Mouse (Mus musculus): ENCODE measurements around the gene Pcp4l1. TPM values are rescaled to one million over a fixed set of nuclear protein-coding genes. Genes with fewer than 3 reads are reported as not detected.
A peak's percentile ranks its signal among the peaks of the same experiment; 100 is the strongest.

Pcp4l1 gene
- polyA plus RNA-seq, 1 experiment from 2014 or later = 9.2 TPM

GRCm38 (mm10) chr1:171232348-171232747 is 36.3 kb upstream of the Pcp4l1 start:
- H3K27ac ChIP-seq = no peak overlapping the region
- H3K27me3 ChIP-seq = no peaks in the 10 kb centered on the region
- no peaks in the 10 kb centered on the region for H3K9me3 ChIP-seq
- H3K9ac ChIP-seq = no peak overlapping the region
- no peak for ATAC-seq (ENCODE audit: insufficient number of reproducible peaks, insufficient read depth, low FRiP score, low TSS enrichment)
- 84% methylated on average over 5 of the region's 5 CpGs for WGBS
- H3K36me3 ChIP-seq = peaks cover 40% of the 10 kb centered on the region
- H3K4me3 ChIP-seq = no peak overlapping the region
- peaks cover 9% of the 10 kb centered on the region for H3K4me1 ChIP-seq
- H3K4me2 ChIP-seq (replicated peaks) = no peak overlapping the region

- Histone ChIP-seq H3K9ac (no peak overlapping the region), H3K4me1 (peaks cover 9% of the 10 kb centered on the region), H3K27ac (no peak overlapping the region), H3K4me2 (replicated peaks) (no peak overlapping the region), H3K9me3 (no peaks in the 10 kb centered on the region), H3K36me3 (peaks cover 35% of the 10 kb centered on the region), H3K27me3 (no peaks in the 10 kb centered on the region), H3K4me3 (no peak overlapping the region)
- ATAC-seq (ENCODE audit: insufficient number of reproducible peaks, insufficient read depth, low FRiP score, low TSS enrichment) = no peak
- 54% methylated on average over 4 of the region's 4 CpGs for WGBS
Observed at GRCm38 (mm10) chr1:171231844-171232243, 35.8 kb upstream of the Pcp4l1 start.

GRCm38 (mm10) chr1:171230215-171230614 is 34.1 kb upstream of the Pcp4l1 start:
- Histone ChIP-seq H3K27ac (0 out of 2 replicates have a peak overlapping the region, but pooled peaks have one; percentile 17), H3K4me3 (no peak overlapping the region), H3K9me3 (no peaks in the 10 kb centered on the region), H3K4me1 (peaks cover 9% of the 10 kb centered on the region), H3K27me3 (no peaks in the 10 kb centered on the region), H3K9ac (no peak overlapping the region), H3K36me3 (peaks cover 19% of the 10 kb centered on the region), H3K4me2 (replicated peaks) (no peak overlapping the region)
- no peak for ATAC-seq (ENCODE audit: insufficient number of reproducible peaks, insufficient read depth, low FRiP score, low TSS enrichment)
- 18% methylated on average over 3 of the region's 3 CpGs for WGBS

- 36% methylated on average over 6 of the region's 6 CpGs for WGBS
- Histone ChIP-seq H3K4me1 (peaks cover 9% of the 10 kb centered on the region), H3K4me3 (no peak overlapping the region), H3K9me3 (no peaks in the 10 kb centered on the region), H3K4me2 (replicated peaks) (no peak overlapping the region), H3K9ac (no peak overlapping the region), H3K27me3 (no peaks in the 10 kb centered on the region), H3K36me3 (peaks cover 14% of the 10 kb centered on the region), H3K27ac (no peak overlapping the region)
- no peak for ATAC-seq (ENCODE audit: insufficient number of reproducible peaks, insufficient read depth, low FRiP score, low TSS enrichment)
Observed at GRCm38 (mm10) chr1:171229750-171230149, 33.7 kb upstream of the Pcp4l1 start.

GRCm38 (mm10) chr1:171227879-171228278 is 31.8 kb upstream of the Pcp4l1 start:
- H3K9ac ChIP-seq = no peak overlapping the region
- H3K4me3 ChIP-seq = no peak overlapping the region
- ATAC-seq (ENCODE audit: insufficient number of reproducible peaks, insufficient read depth, low FRiP score, low TSS enrichment) = no peak
- no peaks in the 10 kb centered on the region for H3K27me3 ChIP-seq
- H3K9me3 ChIP-seq = no peaks in the 10 kb centered on the region
- 83% methylated on average over 1 of the region's 1 CpGs for WGBS
- no peaks in the 10 kb centered on the region for H3K36me3 ChIP-seq
- no peak overlapping the region for H3K27ac ChIP-seq
- H3K4me2 ChIP-seq (replicated peaks) = no peak overlapping the region
- H3K4me1 ChIP-seq = peaks cover 9% of the 10 kb centered on the region

GRCm38 (mm10) chr1:171226780-171227179 is 30.7 kb upstream of the Pcp4l1 start:
- no peak overlapping the region for H3K27ac ChIP-seq
- H3K4me3 ChIP-seq = no peak overlapping the region
- H3K9ac ChIP-seq = no peak overlapping the region
- H3K4me2 ChIP-seq (replicated peaks) = no peak overlapping the region
- peaks cover 9% of the 10 kb centered on the region for H3K4me1 ChIP-seq
- no peak for ATAC-seq (ENCODE audit: insufficient number of reproducible peaks, insufficient read depth, low FRiP score, low TSS enrichment)
- WGBS = 42% methylated on average over 4 of the region's 4 CpGs
- no peaks in the 10 kb centered on the region for H3K9me3 ChIP-seq
- no peaks in the 10 kb centered on the region for H3K27me3 ChIP-seq
- no peaks in the 10 kb centered on the region for H3K36me3 ChIP-seq

GRCm38 (mm10) chr1:171224857-171225256 is 28.8 kb upstream of the Pcp4l1 start, which contains the start of gene Apoa2:
Gene Apoa2 (plus strand): TSS chr1:171225054.
- Histone ChIP-seq H3K9ac (no peak within 1 kb of the TSS), H3K4me1 (peaks cover 9% of the 10 kb centered on the region), H3K27ac (no peak within 1 kb of the TSS), H3K9me3 (no peaks in the 10 kb centered on the region), H3K4me3 (no peak within 1 kb of the TSS), H3K36me3 (no peaks in the 10 kb centered on the region), H3K27me3 (no peaks in the 10 kb centered on the region), H3K4me2 (replicated peaks) (no peak within 1 kb of the TSS)
- no peak for ATAC-seq (ENCODE audit: insufficient number of reproducible peaks, insufficient read depth, low FRiP score, low TSS enrichment)
- whole genome bisulfite sequencing = 79% methylated on average over 5 of the region's 5 CpGs

- H3K4me3 ChIP-seq = no peak overlapping the region
- no peak for ATAC-seq (ENCODE audit: insufficient number of reproducible peaks, insufficient read depth, low FRiP score, low TSS enrichment)
- H3K9ac ChIP-seq = no peak overlapping the region
- H3K4me1 ChIP-seq = peaks cover 9% of the 10 kb centered on the region
- no peaks in the 10 kb centered on the region for H3K27me3 ChIP-seq
- H3K9me3 ChIP-seq = no peaks in the 10 kb centered on the region
- H3K4me2 ChIP-seq (replicated peaks) = no peak overlapping the region
- no peaks in the 10 kb centered on the region for H3K36me3 ChIP-seq
- 75% methylated on average over 2 of the region's 2 CpGs for WGBS
- no peak overlapping the region for H3K27ac ChIP-seq
Observed at GRCm38 (mm10) chr1:171223796-171224195, 27.7 kb upstream of the Pcp4l1 start.

- Histone ChIP-seq H3K9me3 (no peaks in the 10 kb centered on the region), H3K27ac (peak overlapping the region; percentile 87), H3K4me1 (peaks cover 9% of the 10 kb centered on the region), H3K4me2 (replicated peaks) (peak overlapping the region; percentile 74), H3K36me3 (no peaks in the 10 kb centered on the region), H3K9ac (no peak overlapping the region), H3K4me3 (peak overlapping the region; percentile 56; the same call in 1 of the 2 replicates), H3K27me3 (no peaks in the 10 kb centered on the region)
- 80% methylated on average over 6 of the region's 6 CpGs for WGBS
- no peak for ATAC-seq (ENCODE audit: insufficient number of reproducible peaks, insufficient read depth, low FRiP score, low TSS enrichment)
Observed at GRCm38 (mm10) chr1:171223168-171223567, 27.1 kb upstream of the Pcp4l1 start.

- H3K36me3 ChIP-seq = no peaks in the 10 kb centered on the region
- no peaks in the 10 kb centered on the region for H3K27me3 ChIP-seq
- H3K27ac ChIP-seq = peak within 1 kb of the TSS; percentile 87
- H3K9me3 ChIP-seq = no peaks in the 10 kb centered on the region
- peak within 1 kb of the TSS; percentile 51 for H3K9ac ChIP-seq
- peak; percentile 96 for ATAC-seq (ENCODE audit: insufficient number of reproducible peaks, insufficient read depth, low FRiP score, low TSS enrichment)
- H3K4me1 ChIP-seq = peaks cover 9% of the 10 kb centered on the region
- peak within 1 kb of the TSS; percentile 56 for H3K4me3 ChIP-seq
- 2% methylated on average over 28 of the region's 28 CpGs for WGBS
- H3K4me2 ChIP-seq (replicated peaks) = peak within 1 kb of the TSS; percentile 74
Observed at GRCm38 (mm10) chr1:171222238-171223155, 26.4 kb upstream of the Pcp4l1 start, which contains the start of gene Tomm40l. Gene Tomm40l (minus strand): TSS chr1:171222514.

- no peaks in the 10 kb centered on the region for H3K9me3 ChIP-seq
- WGBS = 6% methylated on average over 22 of the region's 22 CpGs
- H3K9ac ChIP-seq = peak overlapping the region; percentile 51
- peaks cover 9% of the 10 kb centered on the region for H3K4me1 ChIP-seq
- ATAC-seq (ENCODE audit: insufficient number of reproducible peaks, insufficient read depth, low FRiP score, low TSS enrichment) = no peak
- H3K4me3 ChIP-seq = peak overlapping the region; percentile 56
- no peaks in the 10 kb centered on the region for H3K27me3 ChIP-seq
- no peaks in the 10 kb centered on the region for H3K36me3 ChIP-seq
- peak overlapping the region; percentile 74 for H3K4me2 ChIP-seq (replicated peaks)
- H3K27ac ChIP-seq = no peak overlapping the region
Observed at GRCm38 (mm10) chr1:171221281-171222193, 25.5 kb upstream of the Pcp4l1 start.

Data from embryonic facial prominence, embryonic 12.5 days (tissue).